Mouse (Mus musculus) lung, adult 2 months (tissue): Measurements from ENCODE around the gene Magi2. TPM values are rescaled to one million over a fixed set of nuclear protein-coding genes. Genes with fewer than 3 reads are reported as not detected.
A peak's percentile ranks its signal among the peaks of the same experiment; 100 is the strongest.

Experiments
- DNase-seq: peaks from one replicate; pipeline ENCODE4 v3.0.0; 2022
- H3K4me1 ChIP-seq: fragments of 200-500 bp; 2 replicates; pipeline ENCODE4 v1.6.1; 2011; ENCODE audit warnings: low read length; ENCODE audit not compliant: control insufficient read depth, insufficient read depth
- H3K4me3 ChIP-seq: fragments of 200-500 bp; replicated peaks from 2 replicates; pipeline ENCODE3; 2011; ENCODE audit warnings: low read depth, mild to moderate bottlenecking, control low read depth, low read length; ENCODE audit errors: extremely low read depth
- CTCF ChIP-seq: fragments of 200-500 bp; IDR thresholded peaks from 2 replicates; pipeline ENCODE4 v1.5.1; 2011; ENCODE audit warnings: mild to moderate bottlenecking, low read length, control low read depth; ENCODE audit not compliant: insufficient read depth
- POLR2A ChIP-seq: fragments of 200-500 bp; IDR thresholded peaks from 2 replicates; pipeline ENCODE4 v1.6.1; 2011; ENCODE audit warnings: low read depth, mild to moderate bottlenecking, control low read depth, low read length, borderline replicate concordance; ENCODE audit errors: extremely low read depth
- WGBS: fragments of 180-500 bp; shearing (Covaris S2); methylation state at CpG from one replicate; pipeline ENCODE4 v1.1.7; 2018; 5-methylcytosine and 5-hydroxymethylcytosine counted together
- polyA plus RNA-seq: library from polyadenylated mRNA; depleted of rRNA; stranded (reverse); fragments of >200 nt; gene quantifications from 2 replicates; pipeline ENCODE4 v1.2.3, GENCODE M21; 2012

The Magi2 gene
- polyA plus RNA-seq, 1 experiment, result 2.7 TPM

DNA sequence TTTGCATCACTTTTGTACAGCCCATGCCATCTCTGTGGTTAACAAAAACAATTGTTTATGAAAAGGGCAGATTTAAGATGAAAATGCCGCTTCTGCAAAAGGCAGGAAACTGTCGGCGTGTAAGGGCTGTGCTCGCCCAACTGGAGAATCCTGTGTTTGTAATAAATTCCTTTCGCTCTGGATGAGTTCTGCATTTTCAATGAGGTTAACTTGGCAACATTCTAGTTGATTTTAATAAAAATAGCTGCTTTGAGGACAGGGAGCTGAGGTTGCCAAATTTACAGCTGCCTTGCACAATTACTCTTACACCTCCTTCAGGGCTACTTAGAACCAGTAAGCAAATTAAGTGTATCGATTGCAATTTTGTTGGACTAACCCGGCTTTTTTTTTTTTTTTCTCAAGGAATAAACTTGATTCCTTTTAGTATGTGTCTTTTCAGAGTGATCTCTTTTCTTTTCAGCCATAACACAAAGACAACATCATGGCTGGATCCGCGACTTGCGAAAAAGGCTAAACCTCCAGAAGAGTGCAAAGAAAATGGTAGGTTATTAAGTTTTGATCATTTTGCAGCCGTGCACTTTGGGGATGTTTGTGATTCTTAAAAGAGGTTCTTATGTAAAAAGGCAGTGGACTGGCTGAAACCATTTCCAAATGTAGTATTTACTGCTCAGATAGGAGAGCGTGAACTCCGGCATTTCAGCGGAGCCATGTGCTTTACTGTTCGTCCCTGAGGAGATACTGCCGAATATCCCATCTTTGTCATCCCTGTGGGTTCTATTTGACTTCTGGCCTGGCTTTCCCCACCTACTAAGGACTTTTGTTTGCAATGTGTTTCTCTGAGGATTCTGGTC is 1001.3 kb downstream of the Magi2 start:
- H3K4me3 ChIP-seq, result peak overlapping the region; percentile 13
- TF ChIP-seq POLR2A (no peak), CTCF (no peak)
- no peaks in the 10 kb centered on the region for H3K4me1 ChIP-seq
- WGBS, result 61% methylated on average over 16 of the region's 16 CpGs
- no peak for DNase-seq

- no peaks in the 10 kb centered on the region for H3K4me1 ChIP-seq
- H3K4me3 ChIP-seq, result no peak overlapping the region
- no peak for DNase-seq
- WGBS, result 65% methylated on average over 3 of the region's 3 CpGs
- TF ChIP-seq CTCF (no peak), POLR2A (no peak)
Observed at GRCm38 (mm10) chr5:20231908-20232307, 1005.1 kb downstream of the Magi2 start.

DNA sequence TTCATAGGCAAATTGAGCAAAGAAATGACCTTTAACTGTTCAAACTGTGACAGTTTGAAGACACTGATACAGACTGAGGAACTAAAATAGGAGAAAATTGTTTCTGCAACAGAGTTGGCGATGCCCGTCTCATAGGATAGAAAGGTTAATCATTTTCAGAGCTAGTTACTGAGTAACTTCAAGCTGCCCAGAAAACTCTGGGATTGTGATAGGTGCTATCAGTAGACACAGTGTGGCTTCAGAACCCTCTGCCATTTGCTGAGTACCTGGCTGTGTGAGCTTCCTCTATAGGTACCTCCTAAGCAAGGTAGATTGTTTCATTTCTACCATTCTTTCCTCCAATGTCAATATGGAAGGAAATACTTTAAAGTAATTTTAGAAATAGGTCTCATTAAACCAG is 1014.7 kb downstream of the Magi2 start:
- no peak for DNase-seq
- TF ChIP-seq POLR2A (no peak), CTCF (no peak)
- Histone ChIP-seq H3K4me3 (no peak overlapping the region), H3K4me1 (no peaks in the 10 kb centered on the region)
- 76% methylated on average over 2 of the region's 2 CpGs for WGBS

GRCm38 (mm10) chr5:20242496-20242895 is 1015.7 kb downstream of the Magi2 start:
- Histone ChIP-seq H3K4me1 (no peaks in the 10 kb centered on the region), H3K4me3 (no peak overlapping the region)
- DNase-seq, result no peak
- TF ChIP-seq CTCF (no peak), POLR2A (no peak)

DNA sequence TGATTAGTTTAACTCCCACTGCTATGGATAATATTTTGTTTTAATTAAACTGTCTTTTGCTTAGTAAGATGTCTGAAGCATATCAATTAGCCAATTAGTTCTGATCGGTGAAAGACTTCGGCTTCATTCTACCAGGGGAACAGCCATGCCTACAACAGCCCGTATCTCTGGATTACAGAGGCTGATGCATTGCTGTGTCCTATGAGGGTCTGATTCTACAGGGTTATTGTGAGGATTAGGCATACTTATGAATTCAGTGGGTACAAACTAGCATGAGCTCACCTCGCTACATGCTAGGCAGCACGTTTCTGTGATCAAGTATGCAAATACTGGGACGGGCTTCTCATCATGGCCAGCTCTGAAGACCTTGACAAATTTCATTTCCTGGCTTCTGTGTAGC is 1022.5 kb downstream of the Magi2 start:
- no peaks in the 10 kb centered on the region for H3K4me1 ChIP-seq
- no peak for TF ChIP-seq CTCF
- no peak for TF ChIP-seq POLR2A
- no peak for DNase-seq
- 78% methylated on average over 6 of the region's 6 CpGs for WGBS
- no peak overlapping the region for H3K4me3 ChIP-seq

- WGBS, result 86% methylated on average over 6 of the region's 6 CpGs
- H3K4me1 ChIP-seq, result no peaks in the 10 kb centered on the region; the same call in 1 of the 2 replicates
- DNase-seq, result no peak
Observed at GRCm38 (mm10) chr5:20251541-20251940, 1024.7 kb downstream of the Magi2 start.

GRCm38 (mm10) chr5:20256150-20256868 is 1029.5 kb downstream of the Magi2 start:
- no peak overlapping the region for H3K4me3 ChIP-seq
- no peak for DNase-seq
- no peak for TF ChIP-seq CTCF
- no peak for TF ChIP-seq POLR2A
- H3K4me1 ChIP-seq, result no peaks in the 10 kb centered on the region; the same call in 1 of the 2 replicates
- WGBS, result 59% methylated on average over 3 of the region's 3 CpGs

More at GRCm38 (mm10) chr5:20251541-20251940, 1024.7 kb downstream of the Magi2 start:
- no peak overlapping the region for H3K4me3 ChIP-seq
- TF ChIP-seq POLR2A (no peak), CTCF (no peak)

- Histone ChIP-seq H3K4me3 (no peak overlapping the region), H3K4me1 (no peaks in the 10 kb centered on the region; the same call in 1 of the 2 replicates)
- DNase-seq, result no peak
- 47% methylated on average over 2 of the region's 2 CpGs for WGBS
- TF ChIP-seq POLR2A (no peak), CTCF (no peak)
Observed at GRCm38 (mm10) chr5:20256933-20257332, 1030.1 kb downstream of the Magi2 start.

DNA sequence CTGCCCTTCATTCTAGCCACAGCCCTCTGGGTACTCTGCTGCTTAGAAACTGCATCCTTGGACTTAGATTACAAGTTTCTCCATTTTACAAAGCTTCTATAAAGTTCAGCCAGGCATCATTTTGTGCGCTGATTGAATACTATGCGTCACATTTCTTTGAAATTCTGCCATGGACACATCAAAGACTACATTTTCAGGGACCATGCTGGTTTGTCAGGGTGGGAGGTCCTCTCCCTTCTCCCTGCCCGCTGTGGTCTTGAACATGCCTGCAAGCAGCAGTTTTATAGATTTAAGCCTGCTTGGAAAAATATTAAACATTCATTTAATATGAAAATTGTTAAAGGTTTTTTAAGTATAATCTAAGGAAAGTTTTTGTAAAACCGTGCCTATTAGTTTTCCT is 1030.6 kb downstream of the Magi2 start:
- no peak overlapping the region for H3K4me3 ChIP-seq
- 81% methylated on average over 4 of the region's 4 CpGs for WGBS

More for the DNA sequence above, 1030.6 kb downstream of the Magi2 start:
- H3K4me1 ChIP-seq, result no peaks in the 10 kb centered on the region; the same call in 1 of the 2 replicates
- no peak for DNase-seq
- TF ChIP-seq CTCF (no peak), POLR2A (no peak)
